Mouse (Mus musculus): ENCODE measurements around the gene Nhlrc4. TPM values are rescaled to one million over a fixed set of nuclear protein-coding genes. Genes with fewer than 3 reads are reported as not detected.

The Nhlrc4 gene
- polyA plus RNA-seq, 1 experiment from 2014 or later, result not detected

GRCm38 (mm10) chr17:25951225-25951802, 6.6 kb upstream of the Nhlrc4 start:
- H3K4me1 ChIP-seq (replicated peaks; ENCODE audit: control insufficient read depth, insufficient read depth), result no peaks in the 10 kb centered on the region
- peak; percentile 24; the same call in 1 of the 2 replicates for ATAC-seq (ENCODE audit: low FRiP score, low TSS enrichment)
- no peak overlapping the region for H3K27ac ChIP-seq (replicated peaks)
- no peaks in the 10 kb centered on the region for H3K36me3 ChIP-seq (ENCODE audit: control insufficient read depth, insufficient read depth, low read length)
- 0 out of 2 replicates have a peak, but pooled peaks cover 4% of the 10 kb centered on the region for H3K27me3 ChIP-seq (ENCODE audit: control insufficient read depth, insufficient read depth, low read length)
- H3K4me3 ChIP-seq (ENCODE audit: low read depth, low read length), result peak overlapping the region; percentile 36
- DNase-seq (ENCODE audit: low spot score), result peak; percentile 24
- no peaks in the 10 kb centered on the region for H3K9me3 ChIP-seq (ENCODE audit: control insufficient read depth, low read length)
- peak overlapping the region; percentile 18; the same call in 1 of the 2 replicates for H3K9ac ChIP-seq (ENCODE audit: low read length)
- peak overlapping the region; percentile 69 for H3K4me2 ChIP-seq (replicated peaks; ENCODE audit: low read depth)
- under 1% methylated on average over 33 of the region's 33 CpGs for WGBS
- TF ChIP-seq CTCF (IDR thresholded peaks at IDR 0.05; ENCODE audit: low read depth) (no peak), EP300 (optimal IDR thresholded peaks at IDR 0.05) (no peak)

GRCm38 (mm10) chr17:25950706-25951105, 5.9 kb upstream of the Nhlrc4 start:
- Histone ChIP-seq H3K4me2 (replicated peaks; ENCODE audit: low read depth) (no peak overlapping the region), H3K27me3 (ENCODE audit: control insufficient read depth, insufficient read depth, low read length) (0 out of 2 replicates have a peak, but pooled peaks cover 4% of the 10 kb centered on the region), H3K36me3 (ENCODE audit: control insufficient read depth, insufficient read depth, low read length) (no peaks in the 10 kb centered on the region), H3K9me3 (ENCODE audit: control insufficient read depth, low read length) (no peaks in the 10 kb centered on the region), H3K27ac (replicated peaks) (no peak overlapping the region), H3K9ac (ENCODE audit: low read length) (no peak overlapping the region), H3K4me1 (replicated peaks; ENCODE audit: control insufficient read depth, insufficient read depth) (no peaks in the 10 kb centered on the region), H3K4me3 (ENCODE audit: low read depth, low read length) (no peak overlapping the region)
- ATAC-seq (ENCODE audit: low FRiP score, low TSS enrichment), result no peak
- TF ChIP-seq CTCF (IDR thresholded peaks at IDR 0.05; ENCODE audit: low read depth), result no peak
- TF ChIP-seq EP300 (optimal IDR thresholded peaks at IDR 0.05), result no peak
- WGBS, result no CpG with 5 or more reads among the region's 3 CpGs
- no peak for DNase-seq (ENCODE audit: low spot score)

GRCm38 (mm10) chr17:25949981-25950380, 5.2 kb upstream of the Nhlrc4 start:
- H3K9me3 ChIP-seq (ENCODE audit: control insufficient read depth, low read length), result no peaks in the 10 kb centered on the region
- no peak overlapping the region for H3K9ac ChIP-seq (ENCODE audit: low read length)
- H3K27ac ChIP-seq (replicated peaks), result no peak overlapping the region
- no peaks in the 10 kb centered on the region for H3K4me1 ChIP-seq (replicated peaks; ENCODE audit: control insufficient read depth, insufficient read depth)
- no peaks in the 10 kb centered on the region for H3K36me3 ChIP-seq (ENCODE audit: control insufficient read depth, insufficient read depth, low read length)
- DNase-seq (ENCODE audit: low spot score) (no peak), ATAC-seq (ENCODE audit: low FRiP score, low TSS enrichment) (no peak)
- 72% methylated on average over 5 of the region's 5 CpGs for WGBS
- TF ChIP-seq CTCF (IDR thresholded peaks at IDR 0.05; ENCODE audit: low read depth) (no peak), EP300 (optimal IDR thresholded peaks at IDR 0.05) (no peak)
- H3K27me3 ChIP-seq (ENCODE audit: control insufficient read depth, insufficient read depth, low read length), result 0 out of 2 replicates have a peak, but pooled peaks cover 4% of the 10 kb centered on the region
- H3K4me2 ChIP-seq (replicated peaks; ENCODE audit: low read depth), result no peak overlapping the region
- H3K4me3 ChIP-seq (ENCODE audit: low read depth, low read length), result no peak overlapping the region

- Histone ChIP-seq H3K27me3 (ENCODE audit: control insufficient read depth, insufficient read depth, low read length) (0 out of 2 replicates have a peak, but pooled peaks cover 4% of the 10 kb centered on the region), H3K9ac (ENCODE audit: low read length) (no peak overlapping the region), H3K4me1 (replicated peaks; ENCODE audit: control insufficient read depth, insufficient read depth) (no peaks in the 10 kb centered on the region), H3K36me3 (ENCODE audit: control insufficient read depth, insufficient read depth, low read length) (no peaks in the 10 kb centered on the region), H3K9me3 (ENCODE audit: control insufficient read depth, low read length) (no peaks in the 10 kb centered on the region), H3K4me2 (replicated peaks; ENCODE audit: low read depth) (no peak overlapping the region), H3K4me3 (ENCODE audit: low read depth, low read length) (no peak overlapping the region), H3K27ac (replicated peaks) (no peak overlapping the region)
- 83% methylated on average over 8 of the region's 8 CpGs for WGBS
- TF ChIP-seq EP300 (optimal IDR thresholded peaks at IDR 0.05) (no peak), CTCF (IDR thresholded peaks at IDR 0.05; ENCODE audit: low read depth) (no peak)
- no peak for ATAC-seq (ENCODE audit: low FRiP score, low TSS enrichment)
- DNase-seq (ENCODE audit: low spot score), result no peak
Observed at GRCm38 (mm10) chr17:25948051-25948450, 3.3 kb upstream of the Nhlrc4 start.

- Histone ChIP-seq H3K9me3 (ENCODE audit: control insufficient read depth, low read length) (no peaks in the 10 kb centered on the region), H3K9ac (ENCODE audit: low read length) (no peak overlapping the region), H3K27ac (replicated peaks) (no peak overlapping the region), H3K27me3 (ENCODE audit: control insufficient read depth, insufficient read depth, low read length) (0 out of 2 replicates have a peak, but pooled peaks cover 4% of the 10 kb centered on the region), H3K4me3 (ENCODE audit: low read depth, low read length) (no peak overlapping the region), H3K36me3 (ENCODE audit: control insufficient read depth, insufficient read depth, low read length) (no peaks in the 10 kb centered on the region), H3K4me1 (replicated peaks; ENCODE audit: control insufficient read depth, insufficient read depth) (no peaks in the 10 kb centered on the region), H3K4me2 (replicated peaks; ENCODE audit: low read depth) (no peak overlapping the region)
- DNase-seq (ENCODE audit: low spot score) (no peak), ATAC-seq (ENCODE audit: low FRiP score, low TSS enrichment) (no peak)
- 86% methylated on average over 4 of the region's 4 CpGs for WGBS
- TF ChIP-seq EP300 (optimal IDR thresholded peaks at IDR 0.05), result no peak
- TF ChIP-seq CTCF (IDR thresholded peaks at IDR 0.05; ENCODE audit: low read depth), result no peak
Observed at GRCm38 (mm10) chr17:25947576-25947975, 2.8 kb upstream of the Nhlrc4 start.

GRCm38 (mm10) chr17:25946891-25947290, 2.1 kb upstream of the Nhlrc4 start:
- H3K4me3 ChIP-seq (ENCODE audit: low read depth, low read length), result no peak overlapping the region
- ATAC-seq (ENCODE audit: low FRiP score, low TSS enrichment) (no peak), DNase-seq (ENCODE audit: low spot score) (no peak)
- no peak overlapping the region for H3K4me2 ChIP-seq (replicated peaks; ENCODE audit: low read depth)
- WGBS, result 82% methylated on average over 8 of the region's 8 CpGs
- H3K9ac ChIP-seq (ENCODE audit: low read length), result no peak overlapping the region
- no peak for TF ChIP-seq CTCF (IDR thresholded peaks at IDR 0.05; ENCODE audit: low read depth)
- no peak for TF ChIP-seq EP300 (optimal IDR thresholded peaks at IDR 0.05)
- H3K36me3 ChIP-seq (ENCODE audit: control insufficient read depth, insufficient read depth, low read length), result no peaks in the 10 kb centered on the region
- H3K27me3 ChIP-seq (ENCODE audit: control insufficient read depth, insufficient read depth, low read length), result no peaks in the 10 kb centered on the region
- no peak overlapping the region for H3K27ac ChIP-seq (replicated peaks)
- H3K9me3 ChIP-seq (ENCODE audit: control insufficient read depth, low read length), result no peaks in the 10 kb centered on the region
- no peaks in the 10 kb centered on the region for H3K4me1 ChIP-seq (replicated peaks; ENCODE audit: control insufficient read depth, insufficient read depth)

All from stomach, postnatal 0 days (tissue).